Mouse (Mus musculus): ENCODE data around the gene Limd2.
A peak's percentile ranks its signal among the peaks of the same experiment; 100 is the strongest.

Limd2 gene

DNA sequence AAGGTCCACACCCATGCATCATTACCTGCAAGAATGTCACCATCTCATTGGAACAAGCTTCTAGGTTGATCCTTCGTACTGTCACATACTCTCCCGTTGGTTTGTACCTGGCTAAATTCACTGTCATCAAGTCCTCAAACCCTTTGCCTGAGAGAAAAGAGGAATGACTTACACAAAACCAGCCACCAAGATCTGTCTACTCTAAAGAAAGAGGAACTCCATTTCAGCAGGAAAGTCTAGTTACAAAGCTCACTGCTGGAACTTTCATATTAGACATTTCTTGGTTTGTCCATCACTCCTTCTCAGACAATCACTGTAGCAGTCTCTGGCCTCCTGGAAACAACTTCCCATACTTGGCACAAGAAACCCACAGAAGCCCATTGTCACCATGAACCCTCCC lies 12.6 kb upstream of the Limd2 start:
- DNase-seq (ENCODE audit: low spot score): no peak

- DNase-seq (ENCODE audit: low spot score): peak; percentile 28
These were observed 10.1 kb upstream of the Limd2 start for GRCm38 (mm10) chr11:106170807-106171206.

GRCm38 (mm10) chr11:106167435-106167834 lies 6.8 kb upstream of the Limd2 start:
- no peak for DNase-seq (ENCODE audit: low spot score)

GRCm38 (mm10) chr11:106164601-106165180 lies 4.0 kb upstream of the Limd2 start:
- no peak for DNase-seq (ENCODE audit: low spot score)

DNA sequence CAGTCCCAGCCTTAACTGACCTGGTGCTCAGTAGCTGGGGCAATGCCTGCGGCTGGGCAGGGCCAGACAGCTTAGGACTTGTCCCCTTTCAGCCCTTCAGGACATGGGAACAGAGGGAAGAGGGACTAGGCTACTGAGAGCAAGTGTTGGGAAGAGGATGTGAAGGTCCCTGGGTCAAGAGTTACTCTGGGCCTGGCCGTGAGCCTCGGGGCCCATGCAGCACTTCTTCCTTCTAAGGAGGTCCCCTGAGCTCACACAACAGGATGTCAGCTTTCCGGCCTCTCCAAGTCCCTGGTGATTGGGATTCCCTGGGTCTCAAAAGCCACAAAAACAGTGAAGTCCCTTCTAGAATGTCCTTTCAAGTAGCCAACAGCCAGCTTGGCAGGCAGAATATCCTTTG lies 2.9 kb upstream of the Limd2 start:
- DNase-seq (ENCODE audit: low spot score): no peak

- no peak for DNase-seq (ENCODE audit: low spot score)
These were observed 1.6 kb upstream of the Limd2 start for GRCm38 (mm10) chr11:106162237-106162636.

- peak; percentile 85 for DNase-seq (ENCODE audit: low spot score)
These were observed 479 bp downstream of the Limd2 start for GRCm38 (mm10) chr11:106159921-106160840.

- peak; percentile 67 for DNase-seq (ENCODE audit: low spot score)
These were observed 1.3 kb downstream of the Limd2 start for GRCm38 (mm10) chr11:106159216-106159920.

DNA sequence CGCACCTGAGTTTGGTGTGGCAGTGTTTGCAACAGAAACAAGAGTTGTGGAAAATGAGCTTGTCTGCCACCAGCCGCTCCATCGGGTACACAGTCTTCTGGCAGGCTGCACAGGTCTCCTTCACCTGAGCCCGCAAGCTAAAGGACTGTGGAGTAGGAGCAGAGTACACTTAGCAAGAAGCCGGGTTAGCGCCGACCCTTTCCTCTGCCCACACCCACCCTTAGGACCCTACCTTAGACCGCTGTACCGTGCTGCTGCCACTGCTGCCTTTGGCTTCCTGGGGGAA lies 1.8 kb downstream of the Limd2 start:
- no peak for DNase-seq (ENCODE audit: low spot score)

DNA sequence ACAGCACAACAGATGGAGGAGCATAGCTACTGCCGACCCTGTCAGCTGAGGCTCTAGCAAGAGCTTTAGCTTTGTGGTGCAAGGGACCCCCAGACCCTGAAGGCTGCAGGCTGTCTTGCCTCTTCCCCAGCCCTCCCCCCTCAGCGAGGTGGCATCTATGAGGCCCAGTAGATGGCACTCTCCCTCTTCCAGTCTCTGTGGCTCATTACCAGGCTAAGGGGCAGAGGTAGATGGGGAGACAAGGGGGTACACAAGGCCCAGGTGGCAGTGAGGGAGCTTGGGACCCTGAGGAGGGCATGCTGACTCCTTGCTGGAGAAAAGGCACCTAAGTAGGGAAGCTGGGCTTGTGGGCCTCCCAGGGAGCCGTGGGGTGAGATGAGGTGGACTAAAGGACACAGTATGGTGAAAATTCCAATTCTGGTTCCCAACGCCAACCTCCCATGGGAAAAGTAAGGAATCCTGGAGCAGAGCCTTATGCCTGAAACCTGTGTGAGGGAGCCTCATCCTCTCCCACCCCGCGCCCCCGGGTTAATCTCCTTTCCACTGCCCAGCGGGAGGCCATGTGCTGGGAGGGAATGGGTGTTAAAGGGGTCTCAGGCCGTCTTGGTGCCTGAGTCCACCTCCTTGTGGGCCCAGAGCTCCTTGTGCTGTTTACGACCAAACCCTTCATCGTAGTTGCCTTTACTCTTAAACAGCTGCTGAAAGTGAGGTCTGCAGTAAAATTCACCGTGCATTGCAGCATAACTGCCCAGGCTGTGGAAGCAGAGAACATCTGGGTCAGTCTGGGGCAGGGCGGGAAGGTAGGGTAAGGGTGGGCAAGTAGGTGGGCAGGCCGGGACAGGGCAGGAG lies 2.4 kb downstream of the Limd2 start:
- peak; percentile 30 for DNase-seq (ENCODE audit: low spot score)

GRCm38 (mm10) chr11:106157154-106157553 lies 3.5 kb downstream of the Limd2 start:
- no peak for DNase-seq (ENCODE audit: low spot score)

DNA sequence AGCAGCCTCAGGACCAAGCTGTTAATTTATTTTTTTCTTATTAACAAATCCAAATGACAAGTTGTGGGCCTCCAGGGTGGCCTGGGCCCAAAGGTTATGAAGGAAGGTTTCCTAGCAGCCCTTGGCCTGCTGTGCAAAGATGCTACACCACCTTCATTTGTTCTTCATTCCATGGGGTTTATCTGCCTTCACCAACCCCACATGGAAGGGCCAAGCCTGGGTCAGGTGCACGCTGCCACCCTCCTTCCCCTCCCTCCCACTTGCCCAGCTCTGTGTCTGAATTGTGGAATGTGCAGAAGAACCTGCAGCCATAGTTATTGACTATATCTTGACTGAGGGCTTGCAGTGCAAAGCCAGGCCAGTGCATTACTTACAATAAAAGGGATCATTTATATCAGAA lies 4.4 kb downstream of the Limd2 start:
- DNase-seq (ENCODE audit: low spot score): no peak

GRCm38 (mm10) chr11:106155761-106156160 lies 4.9 kb downstream of the Limd2 start:
- no peak for DNase-seq (ENCODE audit: low spot score)

GRCm38 (mm10) chr11:106154770-106155169 lies 5.9 kb downstream of the Limd2 start:
- DNase-seq (ENCODE audit: low spot score): no peak

- no peak for DNase-seq (ENCODE audit: low spot score)
These were observed 6.6 kb downstream of the Limd2 start for GRCm38 (mm10) chr11:106154091-106154490.

DNA sequence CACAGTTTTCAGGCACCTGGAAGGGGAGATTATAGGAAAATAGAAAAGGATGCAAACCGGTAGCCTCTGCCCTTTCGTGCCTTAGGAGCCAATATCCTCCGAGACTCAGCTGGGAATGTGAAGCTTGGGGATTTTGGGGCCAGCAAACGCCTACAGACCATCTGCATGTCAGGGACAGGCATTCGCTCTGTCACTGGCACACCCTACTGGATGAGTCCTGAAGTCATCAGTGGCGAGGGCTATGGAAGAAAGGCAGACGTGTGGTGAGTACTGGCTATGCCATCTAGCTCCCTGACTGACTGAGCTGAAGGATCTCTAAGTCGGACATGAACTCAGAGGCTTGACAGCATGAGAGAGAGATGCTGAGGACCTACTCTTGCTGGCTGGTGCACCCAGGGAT lies 8.5 kb downstream of the Limd2 start:
- DNase-seq (ENCODE audit: low spot score): no peak

DNA sequence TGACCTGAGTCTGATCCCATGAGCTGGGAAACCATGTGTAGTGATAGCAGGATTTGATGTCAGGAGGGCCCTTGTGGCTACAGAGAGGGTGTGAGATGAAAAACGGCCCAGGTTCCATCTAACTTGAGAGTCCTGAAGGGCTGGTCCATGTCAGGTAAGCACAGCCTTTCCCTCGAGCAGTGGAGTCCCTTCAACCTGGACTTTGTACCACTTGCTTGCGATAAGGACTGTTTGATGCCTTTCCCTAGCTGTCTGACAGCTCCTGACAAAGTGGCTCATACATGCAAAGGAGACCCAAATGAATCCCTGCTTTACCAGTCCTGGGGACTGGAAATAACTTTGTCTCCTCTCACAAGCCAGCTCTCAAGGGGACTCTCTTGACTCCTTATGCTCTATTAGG lies 9.4 kb downstream of the Limd2 start:
- no peak for DNase-seq (ENCODE audit: low spot score)

- DNase-seq (ENCODE audit: low spot score): peak; percentile 26
These were observed 25.8 kb downstream of the Limd2 start for GRCm38 (mm10) chr11:106134580-106135528.

DNA sequence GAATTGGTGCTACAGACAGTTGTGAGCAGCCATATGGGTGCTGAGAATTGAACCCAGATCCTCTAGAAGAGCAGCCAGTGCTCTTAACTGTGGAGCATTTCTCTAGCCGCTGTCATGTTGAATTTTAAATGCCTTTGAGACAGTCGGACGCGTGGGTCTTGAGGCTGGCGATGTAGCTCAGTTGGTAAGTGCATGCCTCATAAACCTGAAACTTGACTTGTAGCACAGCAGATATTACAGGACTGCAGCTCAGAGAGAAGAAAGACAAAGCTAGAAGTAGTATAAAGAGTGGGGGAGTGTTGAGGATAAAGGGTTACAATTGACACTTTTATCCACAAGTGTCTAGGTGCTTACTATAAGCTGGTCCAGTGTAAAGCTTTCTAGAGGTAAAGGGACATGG lies 28.1 kb downstream of the Limd2 start:
- DNase-seq (ENCODE audit: low spot score): no peak

- no peak for DNase-seq (ENCODE audit: low spot score)
These were observed 31.2 kb downstream of the Limd2 start for GRCm38 (mm10) chr11:106129477-106129876.

Data from embryo, embryonic 10.5 days (tissue).